Mouse (Mus musculus): Measurements from ENCODE around the gene Polr3b.

Polr3b gene

DNA sequence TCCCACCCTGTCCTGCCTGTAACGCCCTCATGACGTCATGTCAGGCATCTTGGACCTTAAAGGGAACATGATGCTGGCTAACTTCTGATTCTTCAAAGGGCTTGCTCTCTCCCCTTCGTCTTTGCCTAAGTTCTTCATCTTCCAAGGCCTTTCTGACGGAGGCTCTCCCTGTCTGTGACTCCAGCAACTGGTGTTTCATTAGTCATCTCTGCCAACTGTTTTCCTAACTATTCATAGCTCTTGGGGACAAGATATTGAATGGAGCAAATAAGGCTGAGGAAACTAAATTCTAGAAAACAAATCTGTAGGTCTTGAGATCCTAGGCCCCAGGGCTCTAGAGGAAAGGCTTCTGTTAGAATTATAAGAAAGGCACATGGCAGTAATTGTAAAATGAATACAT is 151.8 kb downstream of the Polr3b start:
- DNase-seq, result no peak

DNA sequence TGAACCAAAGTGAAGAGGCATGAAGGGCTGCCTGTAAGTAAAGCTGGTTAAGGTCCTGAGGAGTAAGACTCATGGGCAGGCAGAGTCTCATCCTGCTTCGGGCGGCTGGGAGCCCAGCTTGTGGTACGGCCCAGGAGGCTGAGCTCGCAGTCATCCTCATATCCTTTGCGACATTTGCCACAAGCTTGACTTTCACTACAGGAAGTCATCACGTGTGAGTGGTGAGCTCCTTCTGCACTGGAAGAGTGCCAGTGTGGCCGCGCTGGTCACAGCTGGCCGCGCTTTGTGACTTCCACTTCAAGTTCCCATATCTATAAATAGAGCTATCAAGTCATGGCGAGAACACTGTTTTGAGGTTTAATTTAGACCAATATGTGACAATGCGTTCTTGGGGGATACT is 152.5 kb downstream of the Polr3b start:
- peak; percentile 43 for DNase-seq
